Mouse (Mus musculus) liver, embryonic 14.5 days (tissue): ENCODE data around the gene Iqcb1. TPM values are rescaled to one million over a fixed set of nuclear protein-coding genes. Genes with fewer than 3 reads are reported as not detected.
A peak's percentile ranks its signal among the peaks of the same experiment; 100 is the strongest.

Experiments
- ATAC-seq: fragments of 200-750 bp; cut with Nextera tagmentation; 2 replicates; pipeline ENCODE4 v1.8.0; 2017; ENCODE audit warnings: moderate number of reproducible peaks, mild to moderate bottlenecking, moderate library complexity; ENCODE audit not compliant: insufficient read depth
- DNase-seq, 3 experiments: peaks; one replicate each; pipeline ENCODE4 v3.0.0-alpha.2; 2012 to 2013; ENCODE audit warnings: low read depth in 3 of 3, low spot score in 3 of 3
- H3K27ac ChIP-seq: fragments of 300-500 bp; sonication (generic); 2 replicates; pipeline ENCODE4 v1.5.1; 2014; ENCODE audit warnings: moderate library complexity, mild to moderate bottlenecking, control low read depth, inconsistent platforms
- H3K27me3 ChIP-seq: fragments of 300-500 bp; sonication (generic); 2 replicates; pipeline ENCODE4 v1.6.1; 2014; ENCODE audit warnings: mild to moderate bottlenecking, low read length, moderate library complexity; ENCODE audit not compliant: control insufficient read depth, insufficient read depth
- H3K36me3 ChIP-seq: fragments of 300-500 bp; sonication (generic); replicated peaks from 2 replicates; pipeline ENCODE4 v1.6.1; 2014; ENCODE audit warnings: low read depth; ENCODE audit not compliant: control insufficient read depth, insufficient read depth
- H3K4me1 ChIP-seq, 2 experiments: fragments of 200-500 bp in 1 of 2; fragments of 300-500 bp in 1 of 2; sonication (generic) in 1 of 2; replicated peaks; 2 replicates each; pipeline ENCODE4 v1.6.1; 2012 to 2014; ENCODE audit warnings: antibody characterized with exemption in 1 of 2, inconsistent platforms in 1 of 2, low read length in 1 of 2; ENCODE audit not compliant: control insufficient read depth in 2 of 2, insufficient read depth in 2 of 2
- H3K4me2 ChIP-seq: fragments of 300-500 bp; sonication (generic); 2 replicates; pipeline ENCODE4 v1.6.1; 2014; ENCODE audit warnings: low read depth, mild to moderate bottlenecking, control low read depth, moderate library complexity
- H3K4me3 ChIP-seq, 2 experiments: fragments of 200-500 bp in 1 of 2; fragments of 300-500 bp in 1 of 2; sonication (generic) in 1 of 2; 2 replicates each; pipeline ENCODE4 v1.5.1; 2012 to 2014; ENCODE audit warnings: low read depth in 2 of 2, low read length in 2 of 2, mild to moderate bottlenecking in 2 of 2, control low read depth in 1 of 2, inconsistent platforms in 1 of 2, moderate library complexity in 1 of 2; ENCODE audit not compliant: insufficient read depth in 1 of 2
- H3K9ac ChIP-seq: fragments of 300-500 bp; sonication (generic); replicated peaks from 2 replicates; pipeline ENCODE4 v1.6.1; 2014; ENCODE audit warnings: mild to moderate bottlenecking, control low read depth, moderate library complexity
- H3K9me3 ChIP-seq: fragments of 300-500 bp; sonication (generic); 2 replicates; pipeline ENCODE4 v1.6.1; 2016; ENCODE audit warnings: low read length, mixed read lengths; ENCODE audit not compliant: control insufficient read depth
- CTCF ChIP-seq: IDR thresholded peaks from 2 replicates; pipeline ENCODE4 v1.5.1; 2016; ENCODE audit warnings: antibody characterized with exemption, low read depth, control low read depth
- EP300 ChIP-seq: IDR thresholded peaks from 2 replicates; pipeline ENCODE4 v1.6.1; 2016; ENCODE audit warnings: antibody characterized with exemption, low read depth
- WGBS: fragments of 180-500 bp; shearing (Covaris S2); extraction: QIAGEN DNeasy Blood & Tissue Kit; methylation state at CpG from one replicate; pipeline ENCODE4 v1.1.7; 2014; ENCODE audit not compliant: insufficient replicate concordance; 5-methylcytosine and 5-hydroxymethylcytosine counted together
- polyA plus RNA-seq, 2 experiments: library from polyadenylated mRNA; depleted of rRNA in 1 of 2; stranded (reverse) in 1 of 2; unstranded in 1 of 2; fragments of >200 nt; fragmentation: Nextera tagmentation in 1 of 2; extraction: Ambion mirVana in 1 of 2; gene quantifications; 2 replicates each; pipeline versions ENCODE4 v1.2.1 to v1.2.3; 2012 to 2014

The Iqcb1 gene
- polyA plus RNA-seq, 2 experiments = 3.1 to 6.8 TPM

DNA sequence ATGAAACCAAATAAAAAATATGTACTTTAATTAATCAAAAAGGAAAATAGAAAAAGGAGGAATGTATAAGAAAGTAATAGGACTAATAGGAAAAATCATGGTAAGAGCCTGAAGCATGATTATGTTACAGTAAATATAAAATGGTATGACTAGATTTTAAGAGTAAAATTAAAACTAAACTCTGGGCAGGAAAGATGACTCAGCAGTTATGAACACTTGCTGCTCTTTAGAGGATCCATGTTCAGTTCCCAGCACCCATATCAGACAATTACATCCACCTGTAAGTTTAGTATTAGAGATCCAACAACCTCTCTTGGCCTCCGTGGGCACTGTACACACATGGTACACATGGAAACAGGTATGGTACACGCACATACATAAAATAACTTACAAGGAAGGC is 41.3 kb downstream of the Iqcb1 start:
- Histone ChIP-seq H3K4me3 (no peak overlapping the region), H3K9ac (no peak overlapping the region), H3K27me3 (no peaks in the 10 kb centered on the region), H3K4me2 (no peak overlapping the region), H3K36me3 (no peaks in the 10 kb centered on the region; the same call in 1 of the 2 replicates), H3K27ac (no peak overlapping the region), H3K4me1 (peaks cover 6 to 8% of the 10 kb centered on the region in 2 experiments; a peak in 3 of 4 replicates), H3K9me3 (no peaks in the 10 kb centered on the region)
- DNase-seq (no peak), ATAC-seq (no peak)
- TF ChIP-seq CTCF (no peak), EP300 (no peak)
- WGBS = 72% methylated on average over 2 of the region's 2 CpGs

- H3K9ac ChIP-seq = peak within 1 kb of the TSS; percentile 86
Observed at GRCm38 (mm10) chr16:36874583-36875275, 46.5 kb downstream of the Iqcb1 start, which contains the start of the genes Eaf2 and Golgb1. Gene Eaf2, minus strand, starts transcription at chr16:36875003. Gene Golgb1, plus strand, starts transcription at chr16:36875140.

DNA sequence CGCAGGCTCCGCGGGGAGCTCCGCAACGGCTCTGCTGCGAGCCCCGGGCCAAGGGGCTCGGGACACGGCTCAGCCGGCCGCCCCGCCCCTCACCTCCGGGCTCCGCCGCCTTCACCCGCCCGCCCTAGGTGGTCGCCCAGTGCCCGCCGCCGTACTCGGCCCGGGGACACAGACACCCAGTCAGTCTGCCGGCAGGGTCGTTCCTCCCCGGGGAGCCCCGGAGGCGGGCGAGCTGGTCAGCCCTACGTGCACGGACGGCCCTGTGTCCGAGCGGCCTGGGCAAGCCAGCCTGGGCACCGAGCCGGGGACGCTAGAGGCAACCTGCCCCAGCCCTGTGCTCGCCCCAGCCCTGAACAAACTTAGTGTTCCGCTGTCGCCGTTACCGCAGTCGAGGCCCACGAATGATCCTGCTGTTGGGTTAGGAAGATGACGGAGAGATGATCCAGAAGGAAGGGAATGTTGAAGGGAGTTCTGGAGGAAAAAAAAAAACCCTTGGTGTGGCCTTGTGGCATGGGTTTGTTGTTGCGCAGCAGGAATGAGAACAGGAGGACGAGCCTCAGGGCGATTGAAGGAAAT is 47.2 kb downstream of the Iqcb1 start:
- DNase-seq (no peak), ATAC-seq (peak; percentile 74)
- Histone ChIP-seq H3K9ac (peak overlapping the region; percentile 80), H3K4me3 (peak overlapping the region; percentile 82 to 98), H3K4me2 (peak overlapping the region; percentile 74), H3K36me3 (no peaks in the 10 kb centered on the region; the same call in 1 of the 2 replicates), H3K4me1 (peaks cover 8 to 9% of the 10 kb centered on the region in 2 experiments; a peak in 3 of 4 replicates), H3K27ac (peak overlapping the region; percentile 50), H3K9me3 (no peaks in the 10 kb centered on the region), H3K27me3 (no peaks in the 10 kb centered on the region)
- WGBS = under 1% methylated on average over 47 of the region's 48 CpGs
- no peak for TF ChIP-seq EP300
- TF ChIP-seq CTCF = no peak

More at GRCm38 (mm10) chr16:36874583-36875275, 46.5 kb downstream of the Iqcb1 start, which contains the start of the genes Eaf2 and Golgb1:
- Histone ChIP-seq H3K4me1 (peaks cover 8 to 9% of the 10 kb centered on the region in 2 experiments; a peak in 3 of 4 replicates), H3K36me3 (no peaks in the 10 kb centered on the region; the same call in 1 of the 2 replicates), H3K9me3 (no peaks in the 10 kb centered on the region), H3K4me2 (peak within 1 kb of the TSS; percentile 81), H3K27me3 (no peaks in the 10 kb centered on the region), H3K4me3 (peak within 1 kb of the TSS; percentile 82 to 98), H3K27ac (peak within 1 kb of the TSS; percentile 89)
- under 1% methylated on average over 43 of the region's 43 CpGs for WGBS
- TF ChIP-seq CTCF = no peak
- 0 out of 2 replicates have a peak, but pooled peaks have one; percentile 22 for TF ChIP-seq EP300
- peak; percentile 98 for ATAC-seq
- peak; percentile 100 for DNase-seq

- 62% methylated on average over 5 of the region's 5 CpGs for whole genome bisulfite sequencing
- H3K27ac ChIP-seq = no peak overlapping the region
- no peak overlapping the region for H3K9ac ChIP-seq
- TF ChIP-seq EP300 (no peak), CTCF (peak; percentile 55)
- H3K4me3 ChIP-seq = no peak overlapping the region
- peaks cover 8 to 9% of the 10 kb centered on the region in 2 experiments; a peak in 3 of 4 replicates for H3K4me1 ChIP-seq
- H3K4me2 ChIP-seq = no peak overlapping the region
- DNase-seq (no peak), ATAC-seq (no peak)
- H3K9me3 ChIP-seq = no peaks in the 10 kb centered on the region
- no peaks in the 10 kb centered on the region for H3K27me3 ChIP-seq
- no peaks in the 10 kb centered on the region; the same call in 1 of the 2 replicates for H3K36me3 ChIP-seq
Observed at GRCm38 (mm10) chr16:36877316-36877715, 49.1 kb downstream of the Iqcb1 start.
